In the genomic region with DNA sequence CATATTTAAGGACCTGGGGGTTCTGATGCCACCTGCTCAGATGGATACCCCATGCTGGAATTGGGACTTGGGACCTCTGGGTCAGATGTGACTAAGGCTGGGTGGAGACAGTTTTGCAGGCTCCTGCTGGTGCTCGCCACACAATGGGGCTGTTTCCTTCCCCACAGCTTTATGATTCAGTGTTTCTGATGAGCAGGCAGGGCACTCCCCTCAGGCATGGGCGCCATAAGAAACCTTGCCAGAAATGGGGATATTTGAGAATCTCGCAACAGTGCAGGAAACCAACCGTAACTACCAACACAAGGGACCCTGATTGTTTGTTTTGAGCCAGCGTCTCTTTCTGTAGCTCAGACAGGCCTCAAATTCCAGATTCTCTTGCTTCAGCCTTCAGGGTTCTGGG, we compare ENCODE assay signal across 11 mouse cellular contexts. TPM values are rescaled to one million over a fixed set of nuclear protein-coding genes. Genes with fewer than 3 reads are reported as not detected.
A peak's percentile ranks its signal among the peaks of the same experiment; 100 is the strongest.
DNase-seq lines count a peak whose midpoint lies in the region; ATAC-seq and TF ChIP-seq lines count a peak whose summit lies in the region.
"Had no signal": no experiment of that assay in that cellular context is flagged by ENCODE, and none has a peak within 500 bp of the region (broad histone marks: within the 10 kb centered on the region; RNA-seq: fewer than 3 reads in every experiment).

No protein-coding gene starts in this region.

- no peak overlapping the region for H3K4me3 ChIP-seq in kidney, embryonic 15.5 days (replicated peaks)
- H3K4me3 ChIP-seq in ES-Bruce4 (ENCODE audit: low read depth, low read length): no peak overlapping the region
- no peak overlapping the region for H3K4me3 ChIP-seq in embryonic facial prominence, embryonic 14.5 days (ENCODE audit: low read depth, low read length)
- no peak overlapping the region for H3K4me3 ChIP-seq in olfactory bulb, adult 2 months (ENCODE audit: insufficient read depth, low read depth, low read length)
- H3K4me3 ChIP-seq: hindbrain, embryonic 10.5 days had no signal

- no peaks in the 10 kb centered on the region for H3K36me3 ChIP-seq in kidney, embryonic 15.5 days
- no peaks in the 10 kb centered on the region for H3K36me3 ChIP-seq in ES-Bruce4 (ENCODE audit: control insufficient read depth, insufficient read depth, low read length, poor library complexity, severe bottlenecking)
- H3K36me3 ChIP-seq in embryonic facial prominence, embryonic 14.5 days (ENCODE audit: control insufficient read depth, insufficient read depth, low read length): no peaks in the 10 kb centered on the region
- H3K36me3 ChIP-seq: hindbrain, embryonic 10.5 days had no signal

- TF ChIP-seq CTCF in ES-Bruce4 (IDR thresholded peaks at IDR 0.05; ENCODE audit: low read depth, low read length): no peak
- no peak for TF ChIP-seq CTCF in olfactory bulb, adult 2 months (IDR thresholded peaks at IDR 0.05; ENCODE audit: insufficient read depth, low read depth, low read length)

- no peaks in the 10 kb centered on the region for H3K9me3 ChIP-seq in kidney, embryonic 15.5 days (replicated peaks)
- no peaks in the 10 kb centered on the region for H3K9me3 ChIP-seq in ES-Bruce4 (replicated peaks; ENCODE audit: control insufficient read depth, insufficient read depth, low read length, poor library complexity, severe bottlenecking)
- H3K9me3 ChIP-seq in embryonic facial prominence, embryonic 14.5 days (ENCODE audit: control insufficient read depth, low read length): no peaks in the 10 kb centered on the region
- H3K9me3 ChIP-seq: hindbrain, embryonic 10.5 days had no signal

- peak overlapping the region; percentile 14; the same call in 1 of the 2 replicates for H3K27ac ChIP-seq in kidney, embryonic 15.5 days
- peak overlapping the region; percentile 97 for H3K27ac ChIP-seq in ES-Bruce4 (ENCODE audit: insufficient read depth, low read length)
- H3K27ac ChIP-seq in embryonic facial prominence, embryonic 14.5 days (replicated peaks; ENCODE audit: low read depth, low read length): peak overlapping the region; percentile 54
- H3K27ac ChIP-seq in olfactory bulb, adult 2 months (ENCODE audit: insufficient read depth, low read depth, low read length): 0 out of 2 replicates have a peak overlapping the region, but pooled peaks have one; percentile 23
- H3K27ac ChIP-seq: hindbrain, embryonic 10.5 days had no signal

- TF ChIP-seq POLR2A in ES-Bruce4 (IDR thresholded peaks at IDR 0.05; ENCODE audit: insufficient read depth, low read length): no peak
- TF ChIP-seq POLR2A in olfactory bulb, adult 2 months (IDR thresholded peaks at IDR 0.05; ENCODE audit: insufficient read depth, low read depth, low read length): no peak

- no peak overlapping the region for H3K9ac ChIP-seq in kidney, embryonic 15.5 days
- H3K9ac ChIP-seq in ES-Bruce4 (ENCODE audit: low read depth, poor library complexity, severe bottlenecking): no peak overlapping the region
- H3K9ac ChIP-seq in embryonic facial prominence, embryonic 14.5 days (ENCODE audit: low read depth, low read length): 0 out of 2 replicates have a peak overlapping the region, but pooled peaks have one; percentile 11
- H3K9ac ChIP-seq: forebrain, postnatal 0 days had no signal

- ATAC-seq in kidney, embryonic 15.5 days (replicated peaks; ENCODE audit: low FRiP score): no peak
- no peak for ATAC-seq in embryonic facial prominence, embryonic 14.5 days (ENCODE audit: low read depth)
- ATAC-seq: forebrain, postnatal 0 days; intestine, postnatal 0 days; midbrain, embryonic 16.5 days had no signal

- DNase-seq in kidney, postnatal 10 days: no peak
- peak; percentile 65 for DNase-seq in embryonic facial prominence, embryonic 14.5 days (ENCODE audit: low spot score)
- DNase-seq in embryo, embryonic 9.5 days (ENCODE audit: extremely low spot score): no peak
- DNase-seq in kidney, adult 9 months: no peak
- DNase-seq: forebrain, postnatal 0 days had no signal

- H3K4me2 ChIP-seq in kidney, embryonic 15.5 days: no peak overlapping the region
- H3K4me2 ChIP-seq in embryonic facial prominence, embryonic 14.5 days (ENCODE audit: low read depth, low read length): no peak overlapping the region

- peaks cover 25% of the 10 kb centered on the region for H3K4me1 ChIP-seq in kidney, embryonic 15.5 days
- peaks cover 3% of the 10 kb centered on the region for H3K4me1 ChIP-seq in ES-Bruce4 (ENCODE audit: control insufficient read depth, insufficient read depth, low read length)
- H3K4me1 ChIP-seq in embryonic facial prominence, embryonic 14.5 days (ENCODE audit: control insufficient read depth, insufficient read depth, low read length): peaks cover 23% of the 10 kb centered on the region
- peaks cover 20% of the 10 kb centered on the region for H3K4me1 ChIP-seq in olfactory bulb, adult 2 months (ENCODE audit: control insufficient read depth, insufficient read depth, low read length)

- 40% methylated on average over 5 of the region's 5 CpGs for WGBS in kidney, embryonic 15.5 days
- WGBS in embryonic facial prominence, embryonic 14.5 days: 37% methylated on average over 5 of the region's 5 CpGs
- WGBS in olfactory bulb, adult 2 months: 39% methylated on average over 5 of the region's 5 CpGs

- H3K27me3 ChIP-seq in kidney, embryonic 15.5 days: no peaks in the 10 kb centered on the region; the same call in 1 of the 2 replicates
- H3K27me3 ChIP-seq in ES-Bruce4 (ENCODE audit: control insufficient read depth, insufficient read depth, low read length, poor library complexity, severe bottlenecking): no peaks in the 10 kb centered on the region
- no peaks in the 10 kb centered on the region for H3K27me3 ChIP-seq in embryonic facial prominence, embryonic 14.5 days (replicated peaks; ENCODE audit: control insufficient read depth, insufficient read depth, low read length)

- no peak for TF ChIP-seq EP300 in ES-Bruce4 (IDR thresholded peaks at IDR 0.05; ENCODE audit: insufficient read depth, low read depth, low read length)

RNA-seq across cellular contexts. Expression of a gene that starts 2.2 kb away (rescaled TPM):
- 21.5 and 22.6 TPM in 2 replicates for polyA plus RNA-seq in kidney, embryonic 15.5 days (2015; fragmentation: Nextera tagmentation; extraction: Ambion mirVana)
- 44.7 and 49.2 TPM in 2 replicates for polyA plus RNA-seq in ES-Bruce4 (2011; ENCODE audit: insufficient read depth, insufficient read length, low read depth, missing spikeins)
- 36.9 and 37.3 TPM in 2 replicates for polyA plus RNA-seq in embryonic facial prominence, embryonic 14.5 days (2014; fragmentation: Nextera tagmentation; extraction: Ambion mirVana)
- polyA plus RNA-seq in olfactory bulb, adult 2 months (2012; ENCODE audit: insufficient read depth, insufficient read length, low replicate concordance, missing spikeins): not detected in 2 replicates

RNA-seq across cellular contexts. Expression of a gene that starts 16.1 kb away (rescaled TPM):
- polyA plus RNA-seq in kidney, embryonic 15.5 days (2015; fragmentation: Nextera tagmentation; extraction: Ambion mirVana): 9.7 and 9.8 TPM in 2 replicates
- 15.0 and 17.7 TPM in 2 replicates for polyA plus RNA-seq in ES-Bruce4 (2011; ENCODE audit: insufficient read depth, insufficient read length, low read depth, missing spikeins)
- polyA plus RNA-seq in embryonic facial prominence, embryonic 14.5 days (2014; fragmentation: Nextera tagmentation; extraction: Ambion mirVana): 19.4 and 21.0 TPM in 2 replicates
- polyA plus RNA-seq in olfactory bulb, adult 2 months (2012; ENCODE audit: insufficient read depth, insufficient read length, low replicate concordance, missing spikeins): not detected in 2 replicates

RNA-seq across cellular contexts. Expression of a gene that starts 32.6 kb away (rescaled TPM):
- 26.5 and 29.4 TPM in 2 replicates for polyA plus RNA-seq in kidney, embryonic 15.5 days (2015; fragmentation: Nextera tagmentation; extraction: Ambion mirVana)
- polyA plus RNA-seq in ES-Bruce4 (2011; ENCODE audit: insufficient read depth, insufficient read length, low read depth, missing spikeins): 24.4 and 25.0 TPM in 2 replicates
- polyA plus RNA-seq in embryonic facial prominence, embryonic 14.5 days (2014; fragmentation: Nextera tagmentation; extraction: Ambion mirVana): 12.2 and 15.2 TPM in 2 replicates
- not detected in 2 replicates for polyA plus RNA-seq in olfactory bulb, adult 2 months (2012; ENCODE audit: insufficient read depth, insufficient read length, low replicate concordance, missing spikeins)

RNA-seq across cellular contexts. Expression of a gene that starts 40.8 kb away (rescaled TPM):
- polyA plus RNA-seq in kidney, embryonic 15.5 days (2015; fragmentation: Nextera tagmentation; extraction: Ambion mirVana): 27.4 and 27.7 TPM in 2 replicates
- 27.2 and 30.4 TPM in 2 replicates for polyA plus RNA-seq in ES-Bruce4 (2011; ENCODE audit: insufficient read depth, insufficient read length, low read depth, missing spikeins)
- polyA plus RNA-seq in embryonic facial prominence, embryonic 14.5 days (2014; fragmentation: Nextera tagmentation; extraction: Ambion mirVana): 28.2 and 29.9 TPM in 2 replicates
- not detected in 2 replicates for polyA plus RNA-seq in olfactory bulb, adult 2 months (2012; ENCODE audit: insufficient read depth, insufficient read length, low replicate concordance, missing spikeins)

RNA-seq across cellular contexts. Expression of a gene that starts 44.9 kb away (rescaled TPM):
- 29.6 TPM in 2 replicates for polyA plus RNA-seq in kidney, embryonic 15.5 days (2015; fragmentation: Nextera tagmentation; extraction: Ambion mirVana)
- polyA plus RNA-seq in ES-Bruce4 (2011; ENCODE audit: insufficient read depth, insufficient read length, low read depth, missing spikeins): 18.8 and 19.6 TPM in 2 replicates
- polyA plus RNA-seq in embryonic facial prominence, embryonic 14.5 days (2014; fragmentation: Nextera tagmentation; extraction: Ambion mirVana): 20.1 and 21.5 TPM in 2 replicates
- polyA plus RNA-seq in olfactory bulb, adult 2 months (2012; ENCODE audit: insufficient read depth, insufficient read length, low replicate concordance, missing spikeins): not detected in 2 replicates

Comparison
In these comparisons a context has a peak if more than half of its experiments do, and no peak if none do; other contexts are left out.
1. H3K27ac ChIP-seq: peak in every context shown above with its lines; median percentile 97 in ES-Bruce4; 54 in embryonic facial prominence, embryonic 14.5 days; 23 in olfactory bulb, adult 2 months; 14 in kidney, embryonic 15.5 days.
2. RNA of a gene that starts 2.2 kb away (polyA plus RNA-seq): 44.7 to 49.2 TPM in ES-Bruce4, 36.9 to 37.3 TPM in embryonic facial prominence, embryonic 14.5 days and 21.5 to 22.6 TPM in kidney, embryonic 15.5 days; not detected in olfactory bulb, adult 2 months; every median in the first group is over 10 times any median in the second.
3. RNA of a gene that starts 16.1 kb away (polyA plus RNA-seq): 19.4 to 21.0 TPM in embryonic facial prominence, embryonic 14.5 days, 15.0 to 17.7 TPM in ES-Bruce4 and 9.7 to 9.8 TPM in kidney, embryonic 15.5 days; not detected in olfactory bulb, adult 2 months; every median in the first group is over 10 times any median in the second.